Mouse (Mus musculus): ENCODE data around the gene Itch. TPM values are rescaled to one million over a fixed set of nuclear protein-coding genes. Genes with fewer than 3 reads are reported as not detected.
A peak's percentile ranks its signal among the peaks of the same experiment; 100 is the strongest.
"Not testable (repeated sequence)": the region's sequence is repeated elsewhere in the genome, so short reads cannot be mapped to it uniquely, and the experiment has no call there.

The Itch gene
- total RNA-seq (2015; ENCODE audit: low replicate concordance) (23.1 and 45.3 TPM in 2 replicates), total RNA-seq (2017; ENCODE audit: low replicate concordance) (31.9 and 39.8 TPM in 2 replicates)

DNA sequence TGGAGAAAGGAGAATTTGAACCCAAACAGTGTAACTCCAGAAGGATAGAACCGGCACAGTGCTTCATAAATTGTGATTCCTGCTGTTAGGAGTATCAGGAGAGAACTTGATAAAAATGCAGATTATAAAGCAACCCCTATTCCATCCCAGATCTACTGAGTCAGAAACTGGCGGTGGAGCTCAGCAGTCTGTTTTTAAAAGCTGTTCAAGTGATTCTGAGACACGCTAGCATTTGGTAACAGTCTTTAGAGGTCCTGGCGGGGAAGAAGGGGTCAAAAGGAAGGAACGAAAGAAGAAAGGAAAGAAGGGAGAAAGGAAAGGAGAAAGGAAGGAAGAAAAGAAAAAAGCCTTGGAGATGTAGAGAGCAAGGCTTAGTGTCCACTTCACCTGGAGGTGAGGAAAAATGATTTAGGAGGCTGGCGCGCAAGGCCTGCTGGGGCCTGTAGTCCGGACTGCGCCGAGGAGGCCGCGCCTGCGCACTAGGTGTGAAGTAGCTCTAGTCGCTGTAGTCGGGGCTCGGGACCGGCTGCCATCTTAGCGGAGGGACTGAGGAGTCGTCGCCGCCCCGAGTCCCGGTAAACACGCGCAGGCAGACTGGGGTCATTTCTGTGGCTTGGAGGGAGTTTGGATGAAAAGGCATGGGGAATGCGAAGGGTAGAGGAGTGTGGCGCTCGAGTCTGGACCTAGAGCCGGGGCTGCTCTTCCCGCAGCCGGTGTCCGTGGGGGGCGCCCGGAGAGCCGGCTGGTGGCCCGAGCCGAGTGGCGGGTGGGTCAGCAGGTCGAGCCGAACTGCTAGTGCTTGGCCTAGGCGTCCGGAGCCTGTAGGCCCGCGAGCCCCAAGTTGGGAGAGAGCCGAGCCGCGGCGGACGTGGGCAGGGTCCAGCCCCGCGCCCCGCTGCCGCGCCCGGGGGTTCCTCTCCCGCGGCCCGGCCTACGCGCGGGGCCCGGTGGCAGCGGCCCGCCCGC, at the start of gene Itch:
Gene Itch (plus strand): TSS at position 499 of the 966 bp plus-strand sequence.
- peak; percentile 98 for ATAC-seq (replicated peaks; ENCODE audit: low FRiP score, poor library complexity, severe bottlenecking)

DNA sequence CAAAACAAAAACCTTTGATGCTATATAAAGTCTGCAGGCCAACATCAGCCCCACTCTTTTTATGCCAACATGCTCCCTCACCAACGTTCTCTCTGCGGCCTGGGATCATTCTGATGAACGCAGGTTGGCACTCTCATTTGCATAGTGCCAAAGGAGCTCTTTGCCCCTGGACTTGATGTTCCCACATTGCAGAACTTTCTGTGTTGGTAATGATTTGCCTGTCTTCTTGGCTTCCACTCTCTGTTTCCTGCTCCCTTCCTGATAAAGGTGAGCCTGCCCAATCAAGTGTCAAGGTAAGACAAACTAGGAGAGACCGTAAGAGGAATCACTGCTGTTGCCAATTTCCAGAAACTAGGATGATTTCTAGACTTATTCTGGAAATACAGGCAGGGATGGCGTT, 48.8 kb upstream of the Itch start:
- ATAC-seq (replicated peaks; ENCODE audit: low FRiP score, poor library complexity, severe bottlenecking): no peak

DNA sequence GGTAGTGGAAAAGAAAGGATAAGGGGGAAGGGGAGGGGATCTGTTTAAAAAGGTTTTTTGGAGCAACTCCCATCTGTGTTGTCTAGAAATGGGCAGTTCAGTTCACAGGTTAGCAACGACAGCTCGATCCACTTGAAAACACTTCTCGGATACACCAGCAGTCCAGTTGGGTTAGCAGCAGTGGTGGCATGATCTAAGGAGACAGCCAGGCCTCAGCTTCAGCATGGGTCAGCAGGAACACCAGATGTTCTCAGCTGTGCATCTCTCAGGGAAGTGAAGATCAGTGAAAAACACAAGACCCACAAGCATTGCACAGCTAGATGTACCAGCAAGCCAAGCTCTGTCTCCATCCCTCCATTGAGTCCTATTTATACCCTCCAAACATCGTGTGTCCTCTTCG, 47.0 kb upstream of the Itch start:
- no peak for ATAC-seq (replicated peaks; ENCODE audit: low FRiP score, poor library complexity, severe bottlenecking)

DNA sequence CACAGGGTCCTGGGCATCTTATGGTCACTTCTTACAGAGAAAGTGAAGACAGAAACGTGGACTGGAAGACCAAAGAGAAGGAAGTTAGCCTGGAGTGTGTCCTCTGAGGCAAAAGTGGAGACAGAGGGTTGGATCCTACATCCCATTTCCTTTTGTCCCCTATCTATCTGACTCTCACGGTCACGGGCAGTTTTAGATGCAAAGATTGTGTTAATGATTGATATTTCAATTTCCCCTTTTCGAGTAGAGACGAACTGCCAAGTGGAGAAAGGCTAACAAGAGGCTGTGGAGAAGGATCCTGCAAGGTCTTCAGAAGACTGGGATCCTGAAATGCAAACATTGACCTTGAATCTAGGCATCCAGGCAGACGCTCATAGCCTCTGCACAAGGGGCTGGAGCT, 45.0 kb upstream of the Itch start:
- no peak for ATAC-seq (replicated peaks; ENCODE audit: low FRiP score, poor library complexity, severe bottlenecking)

DNA sequence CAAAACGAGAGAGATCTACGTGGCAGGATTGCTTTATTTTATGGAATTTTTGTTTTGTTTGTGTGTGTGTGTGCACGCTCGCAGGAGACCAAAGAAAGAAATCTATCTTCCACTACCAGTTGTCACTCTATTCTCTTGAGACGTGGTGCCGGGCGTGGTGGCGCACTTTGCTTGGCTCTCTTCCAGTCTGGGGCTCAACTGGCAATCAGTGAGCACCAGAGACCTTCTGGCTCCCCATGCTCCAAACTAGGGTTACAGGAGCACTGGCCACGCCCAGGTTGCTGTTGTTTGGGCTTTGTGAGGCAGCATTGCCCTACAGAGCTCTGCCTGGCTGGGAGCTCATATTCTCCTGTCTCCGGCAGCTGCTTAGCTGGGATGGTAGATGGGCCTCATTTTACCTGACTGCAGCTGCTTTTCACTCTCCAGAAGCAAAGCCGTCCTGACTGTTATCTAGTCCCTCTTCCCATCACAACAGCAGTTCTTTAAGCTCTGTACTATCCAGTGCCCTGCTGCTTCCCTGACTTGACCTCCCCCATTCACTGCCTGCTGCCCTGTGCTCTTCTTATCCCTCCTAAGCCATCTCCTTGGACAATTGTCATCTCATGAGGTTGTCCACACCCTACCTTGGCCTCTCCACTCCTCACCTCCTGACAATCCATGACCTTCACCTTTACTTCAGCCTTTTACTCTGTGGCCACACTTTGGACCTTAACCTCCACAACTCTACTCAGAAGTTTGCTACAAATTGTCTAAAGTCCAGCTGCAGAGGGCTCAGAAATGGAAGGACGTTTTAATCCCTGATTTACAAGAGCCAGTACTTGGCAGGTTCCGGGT, 42.2 kb upstream of the Itch start:
- ATAC-seq (replicated peaks; ENCODE audit: low FRiP score, poor library complexity, severe bottlenecking): peak; percentile 95

DNA sequence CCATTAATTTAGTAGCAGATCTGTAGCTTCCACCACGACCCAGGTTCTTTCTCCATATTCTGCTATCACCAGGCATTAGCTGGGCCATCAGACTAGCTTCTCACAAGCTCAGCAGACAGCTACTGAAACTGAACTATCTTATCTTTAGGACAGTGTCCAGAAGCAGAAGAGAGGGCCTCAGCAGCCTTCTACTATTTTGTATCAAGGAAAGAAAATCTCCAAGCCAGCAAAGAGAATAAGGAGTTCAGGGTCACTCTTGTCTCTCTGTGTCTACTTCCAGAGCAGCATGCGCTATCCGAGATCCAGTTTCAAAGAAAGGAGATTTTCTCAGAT, 41.6 kb upstream of the Itch start:
- ATAC-seq (replicated peaks; ENCODE audit: low FRiP score, poor library complexity, severe bottlenecking): peak; percentile 55

DNA sequence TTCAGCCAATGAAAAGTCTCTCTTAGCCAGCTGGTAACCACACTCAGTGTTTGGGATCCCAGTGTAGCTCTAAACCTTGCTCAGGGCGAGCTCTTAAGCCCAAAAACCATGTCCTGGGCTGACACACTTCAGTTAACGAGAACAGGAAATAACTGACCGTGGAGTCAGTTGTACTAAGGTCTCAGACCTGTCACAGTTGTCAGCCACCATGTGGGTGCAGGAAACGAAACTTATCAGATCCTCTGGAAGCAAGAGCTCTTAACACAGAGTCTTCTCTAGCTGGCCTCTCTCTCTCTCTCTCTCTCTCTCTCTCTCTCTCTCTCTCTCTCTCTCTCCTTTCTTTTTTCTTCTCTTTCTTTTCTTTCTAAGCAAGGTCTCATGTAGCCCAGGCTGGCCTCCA, 39.9 kb upstream of the Itch start:
- ATAC-seq (replicated peaks; ENCODE audit: low FRiP score, poor library complexity, severe bottlenecking): no peak

DNA sequence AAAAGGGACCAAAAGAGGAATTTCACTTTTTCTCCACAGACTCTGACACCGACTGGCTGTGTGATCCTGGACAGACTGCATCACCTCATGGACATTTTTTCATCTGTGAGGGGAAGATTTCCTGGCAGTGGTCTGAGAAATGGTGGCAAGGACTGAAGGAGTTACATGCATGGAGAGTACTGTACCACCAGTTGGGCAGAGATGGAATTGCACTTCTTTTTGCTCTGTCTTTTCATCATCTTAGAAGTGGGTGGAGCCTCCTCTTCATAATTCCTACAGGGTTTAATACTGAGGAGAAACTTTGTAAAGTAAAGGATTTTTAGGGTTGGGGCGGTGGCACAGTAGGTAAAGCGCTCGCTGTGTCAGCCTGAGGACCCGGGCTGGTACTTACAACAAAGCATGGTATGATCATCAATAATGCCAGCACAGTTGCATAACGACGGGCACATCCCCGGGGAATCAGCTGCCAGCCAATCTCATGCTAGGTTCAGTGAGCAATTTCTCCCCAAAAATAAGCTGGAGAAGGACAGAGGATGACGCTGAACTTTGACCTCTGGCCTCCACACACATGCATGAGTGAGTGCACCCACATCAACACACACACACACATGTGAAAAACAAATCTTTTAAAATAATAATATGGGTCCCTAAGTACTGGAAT, 34.5 kb upstream of the Itch start:
- no peak for ATAC-seq (replicated peaks; ENCODE audit: low FRiP score, poor library complexity, severe bottlenecking)

DNA sequence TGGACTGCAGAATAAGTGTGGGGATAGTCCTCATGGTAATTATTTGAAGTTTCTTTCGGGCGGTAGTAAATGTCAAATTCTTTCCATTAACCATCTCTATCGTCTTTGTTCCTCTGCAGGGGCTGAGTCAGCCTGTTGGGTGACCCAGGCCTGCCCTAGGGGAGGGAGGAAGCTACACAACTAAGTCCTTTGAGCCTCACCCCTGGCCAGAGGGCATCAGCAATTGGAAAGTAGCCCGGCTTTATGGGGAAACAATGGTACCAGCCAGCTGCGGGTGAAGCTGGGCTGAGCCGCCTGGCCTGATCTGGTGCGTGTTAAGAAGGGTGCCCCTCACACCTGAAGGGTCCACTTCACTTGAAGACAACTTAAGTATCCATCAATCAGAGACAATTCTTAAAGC, 33.9 kb upstream of the Itch start:
- no peak for ATAC-seq (replicated peaks; ENCODE audit: low FRiP score, poor library complexity, severe bottlenecking)

DNA sequence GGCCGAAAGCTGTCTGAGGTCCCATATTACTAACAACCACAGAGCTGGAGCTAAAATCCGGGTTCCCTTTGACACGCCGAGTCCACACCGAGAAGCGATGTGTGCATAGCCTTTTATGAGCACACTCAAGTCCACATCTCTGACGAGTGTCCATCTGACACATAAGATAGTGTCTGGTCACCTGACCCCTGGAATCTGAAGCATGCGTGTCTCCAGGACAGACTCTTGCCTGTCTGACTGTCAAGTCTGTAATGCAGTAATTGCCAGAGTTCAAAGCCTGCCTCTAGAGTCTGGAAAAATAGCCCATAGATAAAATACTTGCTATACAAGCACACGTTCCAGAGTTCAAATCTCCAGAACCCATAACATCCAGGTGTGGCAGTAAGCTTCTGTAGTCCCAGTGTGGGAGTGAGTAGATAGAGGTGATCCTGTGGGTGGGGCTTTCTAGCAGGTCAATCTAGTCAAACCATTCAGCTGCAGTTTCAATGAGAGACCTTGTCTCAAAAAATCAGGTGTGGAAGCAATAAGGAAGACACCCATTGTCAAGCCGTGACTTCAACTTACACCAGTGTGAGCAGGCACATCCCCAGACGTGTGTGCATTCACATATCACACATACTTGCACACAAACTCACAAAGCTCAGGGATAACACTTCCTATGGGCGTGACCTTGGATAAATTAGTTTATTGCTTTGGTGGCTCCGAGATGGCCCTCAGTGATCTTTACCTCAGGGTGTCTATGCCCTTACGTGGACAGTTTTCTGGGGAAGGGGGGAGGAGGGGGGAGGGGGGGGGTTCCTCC, 33.1 kb upstream of the Itch start:
- no peak for ATAC-seq (replicated peaks; ENCODE audit: low FRiP score, poor library complexity, severe bottlenecking)

DNA sequence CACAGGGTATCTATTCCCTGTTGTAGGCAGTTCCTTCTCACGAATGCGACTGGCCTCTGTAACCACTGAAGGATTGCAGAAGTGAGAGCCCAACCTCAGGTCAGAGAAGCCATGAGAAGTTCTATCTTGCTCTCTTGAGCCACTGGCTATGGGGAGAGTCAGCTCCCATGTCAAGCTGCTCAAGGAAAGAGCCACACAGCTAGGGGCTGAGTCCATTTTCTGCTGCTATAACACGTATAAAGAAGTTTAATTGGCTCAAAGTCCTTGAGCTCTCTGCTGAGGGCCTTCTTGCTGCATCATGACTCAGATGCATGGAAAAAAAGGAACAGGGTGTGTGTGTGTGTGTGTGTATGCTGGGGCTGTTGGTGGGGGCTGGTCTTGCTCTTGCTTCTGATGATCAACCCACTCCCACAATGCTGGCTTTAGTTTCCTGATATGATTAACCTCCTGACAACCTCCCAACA, 32.5 kb upstream of the Itch start:
- no peak for ATAC-seq (replicated peaks; ENCODE audit: low FRiP score, poor library complexity, severe bottlenecking)

DNA sequence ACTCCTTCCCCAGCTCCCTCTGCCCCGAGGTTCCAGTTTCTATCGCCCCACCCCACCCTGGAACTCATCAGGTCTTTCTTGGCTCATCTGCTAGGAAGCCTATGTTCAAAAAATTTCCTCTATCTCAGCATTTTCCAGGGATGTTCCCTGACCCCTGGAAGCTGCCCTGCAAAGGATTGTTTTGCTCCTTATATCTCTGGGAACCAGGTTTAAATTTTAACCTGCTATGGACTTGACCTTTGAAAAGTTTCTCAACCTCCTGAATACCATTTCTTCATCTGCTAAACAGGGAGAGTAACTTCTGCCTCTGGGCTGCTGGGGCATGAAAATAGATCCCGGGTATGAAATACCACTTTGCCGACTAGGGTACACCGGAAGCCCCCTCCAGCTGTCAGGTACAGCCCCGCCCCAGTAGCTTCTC, 31.5 kb upstream of the Itch start:
- ATAC-seq (replicated peaks; ENCODE audit: low FRiP score, poor library complexity, severe bottlenecking): no peak

DNA sequence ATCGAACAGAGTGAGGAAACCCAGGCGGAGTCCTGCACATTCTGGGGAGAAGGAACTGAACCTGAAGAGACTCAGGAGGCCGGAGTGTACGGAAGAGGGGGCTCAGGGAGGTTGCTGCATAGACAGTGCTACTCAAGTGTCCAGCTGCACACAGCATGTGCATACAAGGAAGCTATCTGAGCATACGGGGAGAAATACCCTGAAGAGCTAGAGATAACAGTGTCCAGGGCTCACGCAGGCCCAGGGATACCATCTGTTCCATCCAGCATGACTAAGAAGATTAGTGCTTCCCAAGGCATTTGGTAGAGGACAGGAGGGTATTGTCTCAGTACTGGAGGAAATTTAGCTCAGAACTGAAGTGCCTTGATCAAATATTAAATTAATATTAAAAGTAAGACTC, 29.7 kb upstream of the Itch start:
- no peak for ATAC-seq (replicated peaks; ENCODE audit: low FRiP score, poor library complexity, severe bottlenecking)

DNA sequence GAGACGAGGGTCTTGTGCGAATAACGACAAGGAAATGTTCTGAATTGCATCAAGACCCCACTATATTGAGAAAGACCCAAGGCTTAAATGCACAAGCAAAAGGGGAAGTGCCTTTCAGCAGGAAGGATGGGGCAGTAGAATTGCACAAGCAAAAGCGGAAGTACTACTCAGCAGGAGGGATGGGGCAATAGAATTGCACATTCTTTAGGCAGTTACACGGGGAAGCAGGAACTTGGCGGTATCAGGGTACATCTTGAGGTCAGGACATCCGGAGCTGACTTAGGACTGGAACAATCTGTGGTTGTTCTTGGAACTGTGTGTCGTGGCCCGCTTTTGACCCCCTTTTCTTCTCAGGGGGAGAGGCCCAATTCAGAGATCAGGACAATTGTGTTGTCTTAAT, 26.0 kb upstream of the Itch start:
- not testable (repeated sequence) for ATAC-seq (replicated peaks; ENCODE audit: low FRiP score, poor library complexity, severe bottlenecking)

DNA sequence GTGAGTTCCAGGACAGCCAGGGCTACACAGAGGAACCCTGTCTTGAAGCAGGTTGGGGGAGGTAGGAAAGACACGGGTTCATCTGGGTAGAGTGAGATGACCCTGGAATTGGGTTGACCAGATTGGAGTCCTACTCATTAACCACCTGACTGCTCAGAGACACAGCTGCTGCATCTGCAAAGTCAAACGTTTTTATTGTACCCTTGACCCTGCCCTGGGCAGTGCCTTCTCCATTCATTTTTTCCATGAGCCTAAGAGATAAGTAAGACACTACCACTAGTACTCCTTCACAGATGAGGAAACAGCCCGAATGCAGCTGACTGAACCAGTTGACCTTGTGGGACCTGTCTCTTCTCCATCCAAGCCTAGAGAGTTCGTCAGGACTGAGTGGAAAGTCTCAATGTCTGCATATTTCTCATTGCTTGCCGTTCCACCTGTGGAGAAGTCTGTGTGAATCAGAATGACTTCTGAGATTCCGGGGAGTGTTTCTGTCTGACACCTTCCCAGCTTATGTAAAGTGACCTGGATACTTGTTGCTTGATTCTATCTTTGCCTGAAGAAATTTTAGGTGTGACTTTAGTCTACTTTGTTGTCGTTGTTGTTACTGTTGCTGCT, 18.0 kb upstream of the Itch start:
- ATAC-seq (replicated peaks; ENCODE audit: low FRiP score, poor library complexity, severe bottlenecking): no peak

DNA sequence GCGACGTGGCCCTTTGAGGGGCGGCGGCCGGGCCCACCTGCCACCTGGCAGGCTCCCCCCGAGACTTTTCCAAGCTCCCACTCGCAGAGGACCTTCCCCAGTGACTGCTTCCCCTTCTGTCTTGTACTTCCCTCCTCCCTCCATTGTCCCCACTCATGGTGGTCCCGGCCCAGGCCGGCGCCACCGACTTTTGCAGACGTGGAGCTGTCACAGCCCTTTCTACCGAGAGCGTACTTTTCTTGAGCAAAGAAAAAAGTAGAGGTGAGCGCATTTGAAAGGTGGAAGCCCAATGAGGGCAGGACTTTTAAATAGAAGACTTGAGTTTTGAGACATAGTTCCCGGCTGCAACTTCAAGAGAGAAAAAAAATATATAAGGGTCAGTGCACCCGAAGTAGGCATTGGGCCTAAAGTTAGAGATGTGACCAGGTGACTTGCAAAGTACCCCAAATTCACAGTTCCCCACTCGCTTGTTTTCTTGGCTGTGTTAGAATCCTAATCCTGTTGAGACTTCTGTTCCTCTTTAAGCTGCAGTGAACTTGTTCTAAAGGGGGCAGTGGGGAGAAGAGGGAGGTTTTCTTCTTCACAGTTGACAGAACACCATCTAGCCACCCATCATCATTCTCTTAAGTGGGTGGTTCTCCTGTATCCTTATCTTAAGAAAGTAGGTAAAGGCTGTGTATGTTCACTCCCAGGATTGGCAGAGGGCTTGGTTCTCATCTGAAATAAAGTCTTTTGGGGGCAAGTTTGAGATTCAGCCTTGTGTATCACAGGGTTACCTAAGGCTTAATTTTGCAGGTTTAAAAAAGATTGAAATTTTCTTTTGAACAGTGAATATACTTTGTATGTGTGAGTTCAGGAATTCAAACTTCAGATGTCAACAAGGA, 910 bp downstream of the Itch start:
- 0 out of 2 replicates have a peak, but pooled peaks have one; percentile 41 for ATAC-seq (replicated peaks; ENCODE audit: low FRiP score, poor library complexity, severe bottlenecking)

DNA sequence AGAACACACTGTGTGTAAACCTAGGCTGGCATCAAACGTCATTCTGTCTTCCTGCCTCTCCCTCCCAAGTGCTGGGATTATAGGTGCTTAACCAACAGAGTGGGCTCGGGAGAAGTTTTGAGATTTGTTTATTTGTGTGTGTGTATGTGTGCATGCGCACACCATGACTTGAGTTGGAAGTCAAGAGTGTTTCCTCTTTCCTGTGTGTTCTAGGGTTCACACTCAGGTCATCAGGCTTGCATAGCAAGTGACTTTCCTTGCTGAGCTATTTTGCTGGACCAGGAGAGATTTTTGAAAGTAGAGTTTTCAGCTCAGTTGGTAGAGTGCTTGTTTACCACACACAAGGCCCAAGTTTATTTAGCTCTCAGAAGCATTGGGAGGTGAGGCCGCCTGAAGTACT, 1.8 kb downstream of the Itch start:
- ATAC-seq (replicated peaks; ENCODE audit: low FRiP score, poor library complexity, severe bottlenecking): no peak

DNA sequence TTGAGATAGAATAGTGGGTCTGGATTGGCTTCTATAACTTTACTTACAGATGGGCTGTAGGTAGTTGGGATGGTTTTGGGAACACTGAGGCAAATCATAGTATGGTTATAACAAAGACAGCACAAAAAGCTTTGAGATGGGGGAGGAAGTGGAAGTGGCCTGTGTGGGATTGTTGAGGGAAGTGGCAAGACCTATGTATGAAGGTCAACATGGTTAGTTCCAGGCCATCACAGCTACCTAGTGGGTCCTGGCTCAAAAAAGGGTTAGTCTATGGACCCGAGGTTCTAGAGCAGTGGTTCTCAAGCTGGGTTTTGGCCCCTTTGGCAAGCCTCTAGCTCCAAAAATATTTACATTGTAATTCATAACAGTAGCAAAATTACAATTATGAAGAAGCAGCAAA, 2.2 kb downstream of the Itch start:
- no peak for ATAC-seq (replicated peaks; ENCODE audit: low FRiP score, poor library complexity, severe bottlenecking)
